Mouse (Mus musculus) hindbrain, embryonic 12.5 days (tissue): Measurements from ENCODE around the gene Ccdc42. TPM values are rescaled to one million over a fixed set of nuclear protein-coding genes. Genes with fewer than 3 reads are reported as not detected.

Source experiments
- ATAC-seq: fragments of 200-750 bp; cut with Nextera tagmentation; 2 replicates; pipeline ENCODE4 v1.8.0; 2017; ENCODE audit warnings: moderate TSS enrichment; ENCODE audit not compliant: low FRiP score
- H3K27ac ChIP-seq: fragments of 300-500 bp; sonication (generic); 2 replicates; pipeline ENCODE4 v1.5.1; 2016; ENCODE audit warnings: mild to moderate bottlenecking
- H3K27me3 ChIP-seq: fragments of 300-500 bp; sonication (generic); 2 replicates; pipeline ENCODE4 v1.6.1; 2016; ENCODE audit warnings: mild to moderate bottlenecking
- H3K36me3 ChIP-seq: fragments of 300-500 bp; sonication (generic); 2 replicates; pipeline ENCODE4 v1.6.1; 2016; ENCODE audit warnings: mild to moderate bottlenecking
- H3K4me1 ChIP-seq: fragments of 300-500 bp; sonication (generic); 2 replicates; pipeline ENCODE4 v1.6.1; 2016
- H3K4me2 ChIP-seq: fragments of 300-500 bp; sonication (generic); replicated peaks from 2 replicates; pipeline ENCODE4 v1.6.1; 2016; ENCODE audit warnings: mild to moderate bottlenecking
- H3K4me3 ChIP-seq: fragments of 300-500 bp; sonication (generic); 2 replicates; pipeline ENCODE4 v1.5.1; 2016; ENCODE audit warnings: mild to moderate bottlenecking
- H3K9ac ChIP-seq: fragments of 300-500 bp; sonication (generic); 2 replicates; pipeline ENCODE4 v1.6.1; 2016; ENCODE audit warnings: mild to moderate bottlenecking, moderate library complexity
- H3K9me3 ChIP-seq: fragments of 300-500 bp; sonication (generic); replicated peaks from 2 replicates; pipeline ENCODE4 v1.6.1; 2016; ENCODE audit warnings: mild to moderate bottlenecking
- WGBS: fragments of 180-500 bp; shearing (Covaris S2); methylation state at CpG from one replicate; pipeline ENCODE4 v1.1.7; 2016; 5-methylcytosine and 5-hydroxymethylcytosine counted together
- polyA plus RNA-seq: library from polyadenylated mRNA; unstranded; fragments of >200 nt; fragmentation: Nextera tagmentation; extraction: Ambion mirVana; gene quantifications from 2 replicates; pipeline ENCODE4 v1.2.1, GENCODE M21; 2016

Ccdc42 gene
- polyA plus RNA-seq, 1 experiment from 2014 or later, result 0.66 TPM

- H3K27ac ChIP-seq, result no peak overlapping the region
- no peak for ATAC-seq
These were observed 44.9 kb downstream of the Ccdc42 start for GRCm38 (mm10) chr11:68631611-68632316.

GRCm38 (mm10) chr11:68637861-68638615 lies 51.2 kb downstream of the Ccdc42 start:
- no peak overlapping the region for H3K4me2 ChIP-seq
- ATAC-seq, result no peak
- WGBS, result 57% methylated on average over 10 of the region's 10 CpGs
- H3K27me3 ChIP-seq, result no peaks in the 10 kb centered on the region
- H3K36me3 ChIP-seq, result no peaks in the 10 kb centered on the region
- H3K27ac ChIP-seq, result peak overlapping the region; percentile 64; the same call in 1 of the 2 replicates
- no peak overlapping the region for H3K9ac ChIP-seq
- peaks cover 10% of the 10 kb centered on the region; the same call in 1 of the 2 replicates for H3K4me1 ChIP-seq
- no peaks in the 10 kb centered on the region for H3K9me3 ChIP-seq
- no peak overlapping the region for H3K4me3 ChIP-seq

More at GRCm38 (mm10) chr11:68631611-68632316, 44.9 kb downstream of the Ccdc42 start:
- no peaks in the 10 kb centered on the region for H3K36me3 ChIP-seq
- H3K9me3 ChIP-seq, result no peaks in the 10 kb centered on the region
- no peak overlapping the region for H3K4me3 ChIP-seq
- H3K9ac ChIP-seq, result no peak overlapping the region
- WGBS, result 80% methylated on average over 17 of the region's 17 CpGs
- peaks cover 6% of the 10 kb centered on the region; the same call in 1 of the 2 replicates for H3K4me1 ChIP-seq
- no peak overlapping the region for H3K4me2 ChIP-seq
- H3K27me3 ChIP-seq, result no peaks in the 10 kb centered on the region

GRCm38 (mm10) chr11:68641361-68641760 lies 54.5 kb downstream of the Ccdc42 start:
- Histone ChIP-seq H3K4me3 (no peak overlapping the region), H3K27ac (no peak overlapping the region), H3K4me1 (0 out of 2 replicates have a peak, but pooled peaks cover 4% of the 10 kb centered on the region), H3K9me3 (no peaks in the 10 kb centered on the region), H3K4me2 (no peak overlapping the region), H3K9ac (no peak overlapping the region), H3K36me3 (no peaks in the 10 kb centered on the region), H3K27me3 (no peaks in the 10 kb centered on the region)
- ATAC-seq, result no peak
- 88% methylated on average over 5 of the region's 5 CpGs for WGBS

- H3K4me2 ChIP-seq, result no peak overlapping the region
- ATAC-seq, result no peak
- 64% methylated on average over 6 of the region's 6 CpGs for WGBS
- no peak overlapping the region for H3K9ac ChIP-seq
- H3K36me3 ChIP-seq, result no peaks in the 10 kb centered on the region
- no peaks in the 10 kb centered on the region for H3K9me3 ChIP-seq
- no peaks in the 10 kb centered on the region for H3K27me3 ChIP-seq
- no peak overlapping the region for H3K27ac ChIP-seq
- no peaks in the 10 kb centered on the region for H3K4me1 ChIP-seq
- no peak overlapping the region for H3K4me3 ChIP-seq
These were observed 58.0 kb downstream of the Ccdc42 start for GRCm38 (mm10) chr11:68644781-68645180.

Other genes with a start within 250 kb of the Ccdc42 start
- gene Ntn1, start 186.2 kb upstream of the Ccdc42 start, polyA plus RNA-seq, result 50.9 and 58.7 TPM in 2 replicates
- 0.81 and 1.0 TPM in 2 replicates for gene Pik3r5, start 154.9 kb upstream of the Ccdc42 start, polyA plus RNA-seq
- gene Pik3r6, start 84.0 kb upstream of the Ccdc42 start, polyA plus RNA-seq, result 1.4 and 2.1 TPM in 2 replicates
- 0.14 and 0.30 TPM in 2 replicates for gene Mfsd6l, start 30.8 kb upstream of the Ccdc42 start, polyA plus RNA-seq
- gene Myh10, start 104.5 kb downstream of the Ccdc42 start, polyA plus RNA-seq, result 158 and 161 TPM in 2 replicates